Mouse (Mus musculus) lung, postnatal 36 days (tissue): ENCODE results near the gene Fbxw2.
A peak's percentile ranks its signal among the peaks of the same experiment; 100 is the strongest.
"Not testable (repeated sequence)": the region's sequence is repeated elsewhere in the genome, so short reads cannot be mapped to it uniquely, and the experiment has no call there.

Experiments
- DNase-seq: peaks from one replicate; pipeline ENCODE4 v3.0.0; 2022; ENCODE audit warnings: mixed read lengths

Fbxw2 gene

GRCm38 (mm10) chr2:34772252-34773235, 53.6 kb downstream of the Fbxw2 start:
- DNase-seq: peak; percentile 58

- DNase-seq: peak; percentile 100
Measured at GRCm38 (mm10) chr2:34771368-34772226, 54.5 kb downstream of the Fbxw2 start, which contains the start of gene Hspa5. Hspa5 (plus strand) TSS chr2:34771970.

- DNase-seq: no peak
Measured at GRCm38 (mm10) chr2:34770951-34771350, 55.2 kb downstream of the Fbxw2 start.

- no peak for DNase-seq
Measured at GRCm38 (mm10) chr2:34770049-34770448, 56.1 kb downstream of the Fbxw2 start.

- no peak for DNase-seq
Measured at GRCm38 (mm10) chr2:34764801-34765200, 61.3 kb downstream of the Fbxw2 start.

- no peak for DNase-seq
Measured at GRCm38 (mm10) chr2:34762872-34763271, 63.2 kb downstream of the Fbxw2 start.

GRCm38 (mm10) chr2:34762174-34762573, 63.9 kb downstream of the Fbxw2 start:
- DNase-seq: no peak

GRCm38 (mm10) chr2:34761272-34761671, 64.8 kb downstream of the Fbxw2 start:
- DNase-seq: not testable (repeated sequence)

GRCm38 (mm10) chr2:34757341-34757740, 68.8 kb downstream of the Fbxw2 start:
- no peak for DNase-seq

GRCm38 (mm10) chr2:34754551-34755358, 71.4 kb downstream of the Fbxw2 start, which contains the start of gene Gapvd1:
Gapvd1 (minus strand) TSS chr2:34755232.
- DNase-seq: peak; percentile 42
